Mouse (Mus musculus) gonadal fat pad, adult 2 months (tissue): ENCODE results near the gene Il17c. TPM values are rescaled to one million over a fixed set of nuclear protein-coding genes. Genes with fewer than 3 reads are reported as not detected.

ENCODE experiments used
- DNase-seq: peaks from one replicate; pipeline ENCODE4 v3.0.0-alpha.2; 2012; ENCODE audit warnings: low read depth
- polyA plus RNA-seq: library from polyadenylated mRNA; depleted of rRNA; stranded (reverse); fragments of >200 nt; gene quantifications from 2 replicates; pipeline ENCODE4 v1.2.3, GENCODE M21; 2012; rRNA removed

The Il17c gene
- polyA plus RNA-seq, 1 experiment = 0.34 TPM

GRCm38 (mm10) chr8:122459218-122459900 lies 37.5 kb downstream of the Il17c start:
- no peak for DNase-seq

GRCm38 (mm10) chr8:122459990-122460389 lies 38.2 kb downstream of the Il17c start:
- DNase-seq = no peak

- no peak for DNase-seq
Measured at GRCm38 (mm10) chr8:122460524-122461472, 39.0 kb downstream of the Il17c start, which contains the start of gene Snai3. Gene Snai3 (minus strand): TSS chr8:122460733.

- peak; percentile 95 for DNase-seq
Measured at GRCm38 (mm10) chr8:122461473-122462148, 39.8 kb downstream of the Il17c start.

- no peak for DNase-seq
Measured at GRCm38 (mm10) chr8:122462510-122462909, 40.7 kb downstream of the Il17c start.

- no peak for DNase-seq
Measured at GRCm38 (mm10) chr8:122463651-122464640, 42.1 kb downstream of the Il17c start.

GRCm38 (mm10) chr8:122464985-122465384 lies 43.2 kb downstream of the Il17c start:
- DNase-seq = no peak

- DNase-seq = no peak
Measured at GRCm38 (mm10) chr8:122467816-122468215, 46.0 kb downstream of the Il17c start.

GRCm38 (mm10) chr8:122469407-122469806 lies 47.6 kb downstream of the Il17c start:
- no peak for DNase-seq

- DNase-seq = no peak
Measured at GRCm38 (mm10) chr8:122469965-122470364, 48.1 kb downstream of the Il17c start.

- no peak for DNase-seq
Measured at GRCm38 (mm10) chr8:122470691-122471090, 48.9 kb downstream of the Il17c start.

Other genes starting within 250 kb of the Il17c start
- gene Zfpm1, start 139.9 kb upstream of the Il17c start, polyA plus RNA-seq = 23.3 and 27.8 TPM in 2 replicates
- gene Trhr2, start 61.3 kb upstream of the Il17c start, polyA plus RNA-seq = not detected in 2 replicates
- gene Zc3h18, start 45.4 kb upstream of the Il17c start, polyA plus RNA-seq = 18.9 and 22.1 TPM in 2 replicates
- 72.6 and 73.9 TPM in 2 replicates for gene Cyba, start 10.9 kb downstream of the Il17c start, polyA plus RNA-seq
- gene Mvd, start 21.4 kb downstream of the Il17c start, polyA plus RNA-seq = 31.6 and 42.7 TPM in 2 replicates
- 1.9 and 2.4 TPM in 2 replicates for gene Snai3, start 38.7 kb downstream of the Il17c start, polyA plus RNA-seq
- gene Rnf166, start 54.0 kb downstream of the Il17c start, polyA plus RNA-seq = 66.8 and 72.7 TPM in 2 replicates
- gene Ctu2, start 54.1 kb downstream of the Il17c start, polyA plus RNA-seq = 16.1 and 21.8 TPM in 2 replicates
- 161 and 162 TPM in 2 replicates for gene Piezo1, start 129.3 kb downstream of the Il17c start, polyA plus RNA-seq
- gene Cdt1, start 146.0 kb downstream of the Il17c start, polyA plus RNA-seq = 4.6 and 5.6 TPM in 2 replicates
- gene Aprt, start 154.9 kb downstream of the Il17c start, polyA plus RNA-seq = 34.5 and 42.2 TPM in 2 replicates
- 21.4 and 23.8 TPM in 2 replicates for gene Galns, start 189.4 kb downstream of the Il17c start, polyA plus RNA-seq
- gene Trappc2l, start 189.6 kb downstream of the Il17c start, polyA plus RNA-seq = 109 and 121 TPM in 2 replicates
- gene Pabpn1l, start 200.7 kb downstream of the Il17c start, polyA plus RNA-seq = not detected in 2 replicates